Mouse (Mus musculus): ENCODE measurements around the gene Acot7.

The Acot7 gene

GRCm38 (mm10) chr4:152177537-152178343 lies at the start of gene Acot7:
Gene Acot7, plus strand, starts transcription at chr4:152178134.
- peak; percentile 94 for DNase-seq (ENCODE audit: low spot score)

GRCm38 (mm10) chr4:152128784-152129183 lies 49.1 kb upstream of the Acot7 start:
- no peak for DNase-seq (ENCODE audit: low spot score)

GRCm38 (mm10) chr4:152129395-152129930 lies 48.5 kb upstream of the Acot7 start:
- DNase-seq (ENCODE audit: low spot score): no peak

- DNase-seq (ENCODE audit: low spot score): peak; percentile 75
Measured at GRCm38 (mm10) chr4:152130771-152131653, 46.9 kb upstream of the Acot7 start.

GRCm38 (mm10) chr4:152131809-152132771 lies 45.8 kb upstream of the Acot7 start:
- no peak for DNase-seq (ENCODE audit: low spot score)

- no peak for DNase-seq (ENCODE audit: low spot score)
Measured at GRCm38 (mm10) chr4:152132772-152133169, 45.2 kb upstream of the Acot7 start.

GRCm38 (mm10) chr4:152133213-152133612 lies 44.7 kb upstream of the Acot7 start:
- no peak for DNase-seq (ENCODE audit: low spot score)

GRCm38 (mm10) chr4:152134507-152134906 lies 43.4 kb upstream of the Acot7 start:
- no peak for DNase-seq (ENCODE audit: low spot score)

- DNase-seq (ENCODE audit: low spot score): no peak
Measured at GRCm38 (mm10) chr4:152135363-152135762, 42.6 kb upstream of the Acot7 start.

GRCm38 (mm10) chr4:152136112-152136875 lies 41.6 kb upstream of the Acot7 start:
- DNase-seq (ENCODE audit: low spot score): no peak

- no peak for DNase-seq (ENCODE audit: low spot score)
Measured at GRCm38 (mm10) chr4:152136876-152137250, 41.1 kb upstream of the Acot7 start.

GRCm38 (mm10) chr4:152138497-152139260 lies 39.3 kb upstream of the Acot7 start:
- peak; percentile 90 for DNase-seq (ENCODE audit: low spot score)

GRCm38 (mm10) chr4:152140441-152140840 lies 37.5 kb upstream of the Acot7 start:
- DNase-seq (ENCODE audit: low spot score): no peak

GRCm38 (mm10) chr4:152141521-152142135 lies 36.3 kb upstream of the Acot7 start:
- DNase-seq (ENCODE audit: low spot score): no peak

GRCm38 (mm10) chr4:152143632-152144031 lies 34.3 kb upstream of the Acot7 start:
- DNase-seq (ENCODE audit: low spot score): no peak

- DNase-seq (ENCODE audit: low spot score): no peak
Measured at GRCm38 (mm10) chr4:152145473-152145872, 32.5 kb upstream of the Acot7 start.

GRCm38 (mm10) chr4:152146033-152146827 lies 31.7 kb upstream of the Acot7 start:
- DNase-seq (ENCODE audit: low spot score): no peak

- DNase-seq (ENCODE audit: low spot score): peak; percentile 77
Measured at GRCm38 (mm10) chr4:152150546-152150945, 27.4 kb upstream of the Acot7 start.

Data from testis, postnatal 14 days (tissue).